ENCODE assay signal across 8 mouse cellular contexts in the genomic region with DNA sequence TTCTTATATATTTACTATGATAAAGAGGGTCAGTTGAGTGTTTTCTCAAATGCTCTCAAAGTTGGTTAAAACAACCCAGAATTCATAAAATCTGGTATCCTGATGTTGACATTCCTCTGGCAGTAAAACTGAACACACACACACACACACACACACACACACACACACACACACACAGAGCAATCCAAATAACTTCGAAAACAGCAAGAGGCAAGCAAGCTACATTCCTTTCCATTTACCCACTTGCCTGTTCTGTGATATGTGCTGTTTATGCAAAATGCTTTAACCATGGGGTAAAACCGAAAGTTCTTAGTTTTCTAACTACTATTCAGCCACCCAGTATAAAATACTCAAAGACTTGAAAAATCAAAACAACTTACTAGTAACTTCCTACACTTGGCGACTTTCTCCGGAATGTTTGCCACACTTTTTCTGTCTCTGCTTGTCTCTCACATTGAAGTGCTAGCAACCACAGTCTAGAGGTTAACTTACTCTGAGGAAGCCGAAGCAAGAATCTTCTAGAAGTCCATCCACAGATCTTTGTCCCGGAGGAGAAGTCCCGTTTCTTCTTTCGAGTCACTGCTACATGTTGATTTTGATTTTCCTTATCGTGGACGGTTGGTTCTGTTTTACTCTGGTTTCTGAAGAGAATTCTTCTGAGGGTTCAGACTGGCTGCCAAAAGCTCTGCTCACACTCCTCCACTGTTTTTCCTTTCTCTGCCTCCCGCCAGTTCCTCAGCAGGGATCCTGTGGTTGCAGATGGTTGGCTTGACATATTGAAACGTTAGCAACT. TPM values are rescaled to one million over a fixed set of nuclear protein-coding genes. Genes with fewer than 3 reads are reported as not detected.
DNase-seq lines count a peak whose midpoint lies in the region; ATAC-seq and TF ChIP-seq lines count a peak whose summit lies in the region.

TSS of gene Abca9 (minus strand) at position 738 of the 793 bp plus-strand sequence.

- ATAC-seq in forebrain, postnatal 0 days = peak; percentile 34; the same call in 1 of the 2 replicates
- ATAC-seq in forebrain, embryonic 11.5 days (replicated peaks; ENCODE audit: low FRiP score) = no peak
- no peak for ATAC-seq in embryonic facial prominence, embryonic 12.5 days (ENCODE audit: insufficient number of reproducible peaks, insufficient read depth, low FRiP score, low TSS enrichment)
- no peak for ATAC-seq in heart, postnatal 0 days (ENCODE audit: insufficient read depth, low read depth)

- DNase-seq in forebrain, postnatal 0 days = peak; percentile 40
- no peak for DNase-seq in forebrain, embryonic 11.5 days (ENCODE audit: low spot score)
- DNase-seq in adipocyte (ENCODE audit: low spot score) = peak; percentile 49
- peak; percentile 27 for DNase-seq in heart, postnatal 0 days (ENCODE audit: low spot score)
- peak; percentile 18 to 36 for DNase-seq in left cerebral cortex, postnatal 14 days (ENCODE audit: low spot score in 2 of 2)
- DNase-seq in ovary, postnatal 10 days (ENCODE audit: low spot score) = peak; percentile 13
- DNase-seq in thymus, postnatal 36 days = no peak

- H3K27ac ChIP-seq in forebrain, postnatal 0 days (ENCODE audit: low read depth, low read length) = 0 out of 2 replicates have a peak within 1 kb of the TSS, but pooled peaks have one; percentile 29
- H3K27ac ChIP-seq in forebrain, embryonic 11.5 days (ENCODE audit: low read depth, low read length) = no peak within 1 kb of the TSS
- peak within 1 kb of the TSS; percentile 2 for H3K27ac ChIP-seq in embryonic facial prominence, embryonic 12.5 days
- H3K27ac ChIP-seq in heart, postnatal 0 days (ENCODE audit: low read depth) = peak within 1 kb of the TSS; percentile 70

- H3K4me2 ChIP-seq in forebrain, postnatal 0 days (ENCODE audit: low read depth) = 0 out of 2 replicates have a peak within 1 kb of the TSS, but pooled peaks have one; percentile 0
- no peak within 1 kb of the TSS for H3K4me2 ChIP-seq in forebrain, embryonic 11.5 days (ENCODE audit: low read depth, low read length, severe bottlenecking)
- no peak within 1 kb of the TSS for H3K4me2 ChIP-seq in embryonic facial prominence, embryonic 12.5 days (replicated peaks)
- peak within 1 kb of the TSS; percentile 42 for H3K4me2 ChIP-seq in heart, postnatal 0 days (ENCODE audit: low read depth, low read length)

- H3K4me3 ChIP-seq in forebrain, postnatal 0 days (ENCODE audit: low read depth, low read length) = no peak within 1 kb of the TSS
- no peak within 1 kb of the TSS for H3K4me3 ChIP-seq in forebrain, embryonic 11.5 days (ENCODE audit: low read depth, low read length)
- H3K4me3 ChIP-seq in embryonic facial prominence, embryonic 12.5 days = no peak within 1 kb of the TSS
- H3K4me3 ChIP-seq in heart, postnatal 0 days (ENCODE audit: low read depth, low read length) = peak within 1 kb of the TSS; percentile 33

- H3K4me1 ChIP-seq in forebrain, postnatal 0 days (ENCODE audit: insufficient read depth) = no peaks in the 10 kb centered on the region
- H3K4me1 ChIP-seq in forebrain, embryonic 11.5 days (replicated peaks; ENCODE audit: control insufficient read depth, insufficient read depth, low read length) = no peaks in the 10 kb centered on the region
- peaks cover 14% of the 10 kb centered on the region; the same call in 1 of the 2 replicates for H3K4me1 ChIP-seq in embryonic facial prominence, embryonic 12.5 days
- no peaks in the 10 kb centered on the region for H3K4me1 ChIP-seq in heart, postnatal 0 days (ENCODE audit: control insufficient read depth, insufficient read depth)

- 42% methylated on average over 12 of the region's 12 CpGs for WGBS in forebrain, postnatal 0 days
- 57% methylated on average over 12 of the region's 12 CpGs for WGBS in forebrain, embryonic 11.5 days
- 44% methylated on average over 12 of the region's 12 CpGs for WGBS in embryonic facial prominence, embryonic 12.5 days
- WGBS in heart, postnatal 0 days = 24% methylated on average over 12 of the region's 12 CpGs

- H3K9ac ChIP-seq in forebrain, postnatal 0 days = no peak within 1 kb of the TSS
- H3K9ac ChIP-seq in forebrain, embryonic 11.5 days (ENCODE audit: low read length) = no peak within 1 kb of the TSS
- H3K9ac ChIP-seq in embryonic facial prominence, embryonic 12.5 days = no peak within 1 kb of the TSS
- H3K9ac ChIP-seq in heart, postnatal 0 days (replicated peaks; ENCODE audit: low read depth, low read length) = no peak within 1 kb of the TSS; the same call in 1 of the 2 replicates

- no peak for TF ChIP-seq CTCF in forebrain, postnatal 0 days (IDR thresholded peaks at IDR 0.05; ENCODE audit: low read depth)
- TF ChIP-seq CTCF in heart, postnatal 0 days (IDR thresholded peaks at IDR 0.05; ENCODE audit: low read depth) = no peak

- intact Hi-C loops in left cerebral cortex, postnatal 14 days (cut with DNase I) = no loop called here

- H3K36me3 ChIP-seq in forebrain, postnatal 0 days (ENCODE audit: insufficient read depth) = no peaks in the 10 kb centered on the region
- H3K36me3 ChIP-seq in forebrain, embryonic 11.5 days (ENCODE audit: control insufficient read depth, insufficient read depth, low read length) = no peaks in the 10 kb centered on the region
- no peaks in the 10 kb centered on the region for H3K36me3 ChIP-seq in embryonic facial prominence, embryonic 12.5 days
- H3K36me3 ChIP-seq in heart, postnatal 0 days (replicated peaks; ENCODE audit: control insufficient read depth, insufficient read depth, low read length) = no peaks in the 10 kb centered on the region

- H3K27me3 ChIP-seq in forebrain, postnatal 0 days (ENCODE audit: insufficient read depth, low read length) = no peaks in the 10 kb centered on the region
- H3K27me3 ChIP-seq in forebrain, embryonic 11.5 days (ENCODE audit: control insufficient read depth, insufficient read depth, low read length) = no peaks in the 10 kb centered on the region
- H3K27me3 ChIP-seq in embryonic facial prominence, embryonic 12.5 days = no peaks in the 10 kb centered on the region; the same call in 1 of the 2 replicates
- no peaks in the 10 kb centered on the region for H3K27me3 ChIP-seq in heart, postnatal 0 days (ENCODE audit: control insufficient read depth, insufficient read depth, low read length)

- H3K9me3 ChIP-seq in forebrain, postnatal 0 days (ENCODE audit: low read length) = no peaks in the 10 kb centered on the region
- H3K9me3 ChIP-seq in forebrain, embryonic 11.5 days (ENCODE audit: control insufficient read depth, low read length) = no peaks in the 10 kb centered on the region
- H3K9me3 ChIP-seq in embryonic facial prominence, embryonic 12.5 days = no peaks in the 10 kb centered on the region
- H3K9me3 ChIP-seq in heart, postnatal 0 days (replicated peaks; ENCODE audit: control insufficient read depth, low read length) = no peaks in the 10 kb centered on the region

- no peak for TF ChIP-seq EP300 in heart, postnatal 0 days (IDR thresholded peaks at IDR 0.05; ENCODE audit: low read depth)

RNA-seq across cellular contexts. Expression of gene Abca9, which starts in this region (rescaled TPM):
- total RNA-seq in forebrain, postnatal 0 days (2014; rRNA removed) = 8.6 and 10.9 TPM in 2 replicates
- 1.7 and 2.4 TPM in 2 replicates for polyA plus RNA-seq in forebrain, postnatal 0 days (2015; fragmentation: Nextera tagmentation; extraction: Ambion mirVana)
- 3.4 and 3.7 TPM in 2 replicates for polyA plus RNA-seq in forebrain, embryonic 11.5 days (2014; fragmentation: Nextera tagmentation; extraction: Ambion mirVana)
- 3.2 and 4.2 TPM in 2 replicates for polyA plus RNA-seq in embryonic facial prominence, embryonic 12.5 days (2016; fragmentation: Nextera tagmentation; extraction: Ambion mirVana)
- total RNA-seq in heart, postnatal 0 days (2014; rRNA removed; ENCODE audit: low replicate concordance) = 3.5 and 5.6 TPM in 2 replicates
- polyA plus RNA-seq in heart, postnatal 0 days (2015; fragmentation: Nextera tagmentation; extraction: Ambion mirVana) = 2.3 and 2.6 TPM in 2 replicates
- 1 to 10 TPM; 7.1 to 8.8 TPM for total RNA-seq in left cerebral cortex, postnatal 14 days (2021)

Comparison
In these comparisons a context has a peak if more than half of its experiments do, and no peak if none do; other contexts are left out.
1. DNase-seq: peak in forebrain, postnatal 0 days (single experiment), adipocyte (single experiment), heart, postnatal 0 days (single experiment), left cerebral cortex, postnatal 14 days (2 of 2) and ovary, postnatal 10 days (single experiment); none in forebrain, embryonic 11.5 days (single experiment) and thymus, postnatal 36 days (0 of 2).
2. H3K4me2 ChIP-seq: peak in forebrain, postnatal 0 days (single experiment) and heart, postnatal 0 days (single experiment); none in forebrain, embryonic 11.5 days (single experiment) and embryonic facial prominence, embryonic 12.5 days (single experiment).